Mouse (Mus musculus): Measurements from ENCODE around the gene Ap2a1.

- no peak for TF ChIP-seq POLR2A (IDR thresholded peaks at IDR 0.05; ENCODE audit: borderline replicate concordance, low read depth, low read length)
- no peak for TF ChIP-seq CTCF (IDR thresholded peaks at IDR 0.05; ENCODE audit: low read depth, low read length)
Measured at GRCm38 (mm10) chr7:44868465-44868864, 60.8 kb downstream of the Ap2a1 start.

Measured in bone marrow macrophage, adult 2 months (primary cell).